Mouse (Mus musculus) testis, adult 2 months (tissue): ENCODE data around the gene E030030I06Rik.
"Not testable (repeated sequence)": the region's sequence is repeated elsewhere in the genome, so short reads cannot be mapped to it uniquely, and the experiment has no call there.

Experiments
- CTCF ChIP-seq: fragments of 200-500 bp; IDR thresholded peaks from 2 replicates; pipeline ENCODE4 v1.5.1; 2012; ENCODE audit warnings: low read depth, mild to moderate bottlenecking, inconsistent platforms, low read length, moderate library complexity; ENCODE audit not compliant: control insufficient read depth, insufficient read depth, insufficient replicate concordance
- POLR2A ChIP-seq: fragments of 200-500 bp; IDR thresholded peaks from 2 replicates; pipeline ENCODE4 v1.6.1; 2012; ENCODE audit warnings: low read depth, mild to moderate bottlenecking, inconsistent platforms, low read length, moderate library complexity; ENCODE audit not compliant: control insufficient read depth

- not testable (repeated sequence) for TF ChIP-seq POLR2A, CTCF
Observed at GRCm38 (mm10) chr10:22174190-22174487, 25.1 kb upstream of the E030030I06Rik start.
